Mouse (Mus musculus) liver, embryonic 16.5 days (tissue): ENCODE results near the gene Slc38a11. TPM values are rescaled to one million over a fixed set of nuclear protein-coding genes. Genes with fewer than 3 reads are reported as not detected.

Experiments
- ATAC-seq: fragments of 200-750 bp; cut with Nextera tagmentation; 2 replicates; pipeline ENCODE4 v1.8.0; 2017; ENCODE audit warnings: low read depth, mild to moderate bottlenecking, moderate number of reproducible peaks, moderate library complexity
- H3K27ac ChIP-seq: fragments of 300-500 bp; sonication (generic); 2 replicates; pipeline ENCODE4 v1.5.1; 2014; ENCODE audit warnings: mild to moderate bottlenecking, low read length
- H3K27me3 ChIP-seq: fragments of 300-500 bp; sonication (generic); 2 replicates; pipeline ENCODE4 v1.6.1; 2014; ENCODE audit warnings: low read depth, low read length, mixed read lengths; ENCODE audit not compliant: control insufficient read depth, insufficient read depth
- H3K36me3 ChIP-seq: fragments of 300-500 bp; sonication (generic); 2 replicates; pipeline ENCODE4 v1.6.1; 2014; ENCODE audit warnings: mild to moderate bottlenecking; ENCODE audit not compliant: control insufficient read depth, insufficient read depth
- H3K4me1 ChIP-seq: fragments of 300-500 bp; sonication (generic); 2 replicates; pipeline ENCODE4 v1.6.1; 2014; ENCODE audit warnings: low read depth, low read length, mixed read lengths; ENCODE audit not compliant: control insufficient read depth
- H3K4me2 ChIP-seq: fragments of 300-500 bp; sonication (generic); 2 replicates; pipeline ENCODE4 v1.6.1; 2014; ENCODE audit warnings: low read depth, low read length, mixed read lengths
- H3K4me3 ChIP-seq: fragments of 300-500 bp; sonication (generic); 2 replicates; pipeline ENCODE4 v1.5.1; 2014; ENCODE audit warnings: low read depth, mild to moderate bottlenecking, low read length
- H3K9ac ChIP-seq: fragments of 300-500 bp; sonication (generic); 2 replicates; pipeline ENCODE4 v1.6.1; 2014; ENCODE audit warnings: low read depth, low read length
- H3K9me3 ChIP-seq: fragments of 300-500 bp; sonication (generic); replicated peaks from 2 replicates; pipeline ENCODE4 v1.6.1; 2016; ENCODE audit warnings: low read length; ENCODE audit not compliant: control insufficient read depth
- WGBS: fragments of 180-500 bp; shearing (Covaris S2); extraction: QIAGEN DNeasy Blood & Tissue Kit; methylation state at CpG from one replicate; pipeline ENCODE4 v1.1.7; 2014; ENCODE audit not compliant: insufficient replicate concordance; 5-methylcytosine and 5-hydroxymethylcytosine counted together
- microRNA-seq: library from miRNA; unstranded; fragments of <30 nt; microRNA quantifications from one replicate; pipeline ENCODE4, GENCODE M21; 2016
- polyA plus RNA-seq: library from polyadenylated mRNA; unstranded; fragments of >200 nt; fragmentation: Nextera tagmentation; extraction: Ambion mirVana; gene quantifications from 2 replicates; pipeline ENCODE4 v1.2.1, GENCODE M21; 2015

Gene Slc38a11
- polyA plus RNA-seq, 1 experiment from 2014 or later = 0.09 TPM

- 36% methylated on average over 2 of the region's 2 CpGs for WGBS
- H3K4me3 ChIP-seq = no peak overlapping the region
- no peak overlapping the region for H3K4me2 ChIP-seq
- no peaks in the 10 kb centered on the region for H3K4me1 ChIP-seq
- H3K27ac ChIP-seq = no peak overlapping the region
- no peaks in the 10 kb centered on the region for H3K9me3 ChIP-seq
- H3K27me3 ChIP-seq = no peaks in the 10 kb centered on the region
- no peaks in the 10 kb centered on the region for H3K36me3 ChIP-seq
- no peak overlapping the region for H3K9ac ChIP-seq
- no peak for ATAC-seq
Measured at GRCm38 (mm10) chr2:65273910-65274309, 89.9 kb downstream of the Slc38a11 start.

- Histone ChIP-seq H3K9ac (no peak overlapping the region), H3K9me3 (no peaks in the 10 kb centered on the region), H3K27ac (no peak overlapping the region), H3K27me3 (no peaks in the 10 kb centered on the region), H3K4me3 (no peak overlapping the region), H3K4me1 (no peaks in the 10 kb centered on the region), H3K4me2 (no peak overlapping the region), H3K36me3 (no peaks in the 10 kb centered on the region)
- 62% methylated on average over 6 of the region's 6 CpGs for WGBS
- no peak for ATAC-seq
Measured at GRCm38 (mm10) chr2:65268731-65269130, 95.1 kb downstream of the Slc38a11 start.

GRCm38 (mm10) chr2:65267834-65268233 lies 96.0 kb downstream of the Slc38a11 start:
- no peaks in the 10 kb centered on the region for H3K36me3 ChIP-seq
- no peak overlapping the region for H3K27ac ChIP-seq
- H3K4me2 ChIP-seq = no peak overlapping the region
- H3K4me3 ChIP-seq = no peak overlapping the region
- no peaks in the 10 kb centered on the region for H3K9me3 ChIP-seq
- ATAC-seq = no peak
- H3K27me3 ChIP-seq = no peaks in the 10 kb centered on the region
- no peak overlapping the region for H3K9ac ChIP-seq
- no peaks in the 10 kb centered on the region for H3K4me1 ChIP-seq
- 61% methylated on average over 4 of the region's 4 CpGs for WGBS

GRCm38 (mm10) chr2:65266576-65267299 lies 97.1 kb downstream of the Slc38a11 start:
- no peak overlapping the region for H3K9ac ChIP-seq
- 63% methylated on average over 5 of the region's 5 CpGs for WGBS
- H3K4me2 ChIP-seq = no peak overlapping the region
- no peaks in the 10 kb centered on the region for H3K36me3 ChIP-seq
- no peaks in the 10 kb centered on the region for H3K4me1 ChIP-seq
- no peak for ATAC-seq
- H3K27me3 ChIP-seq = no peaks in the 10 kb centered on the region
- no peaks in the 10 kb centered on the region for H3K9me3 ChIP-seq
- no peak overlapping the region for H3K4me3 ChIP-seq
- no peak overlapping the region for H3K27ac ChIP-seq

Small RNA genes within 50 kb of the gene (microRNA-seq; reads per million reads assigned to microRNA genes)
- gene Mir6337 = not detected

Other genes starting within 250 kb of the Slc38a11 start
- 4.9 and 6.1 TPM in 2 replicates for gene Cobll1, start 124.6 kb downstream of the Slc38a11 start, polyA plus RNA-seq
- 0.14 and 0.24 TPM in 2 replicates for gene Scn3a, start 203.6 kb upstream of the Slc38a11 start, polyA plus RNA-seq